Comparison of ENCODE assay signal across 19 mouse cellular contexts in the genomic region with DNA sequence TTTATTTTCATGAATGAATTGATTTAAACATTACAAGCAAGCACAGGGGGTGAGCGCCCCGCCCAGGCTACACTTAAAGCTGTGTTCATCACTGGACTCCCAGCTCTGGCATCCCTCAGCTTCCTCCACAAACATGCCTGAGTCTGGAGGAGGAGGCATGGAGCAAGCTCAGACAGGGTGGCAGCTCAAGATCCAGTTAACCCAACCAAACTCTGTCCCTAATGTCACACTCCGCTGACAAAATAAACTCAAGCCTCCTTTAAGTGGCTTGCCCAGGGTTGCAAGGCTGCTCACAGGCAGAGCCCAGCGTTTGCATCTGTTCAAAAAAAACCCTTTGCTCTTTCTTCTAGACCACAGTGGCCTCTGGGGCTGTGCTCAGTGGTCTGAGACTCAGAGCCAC. TPM values are rescaled to one million over a fixed set of nuclear protein-coding genes. Genes with fewer than 3 reads are reported as not detected.
DNase-seq lines count a peak whose midpoint lies in the region; ATAC-seq and TF ChIP-seq lines count a peak whose summit lies in the region.
"Had no signal": no experiment of that assay in that cellular context is flagged by ENCODE, and none has a peak within 500 bp of the region (broad histone marks: within the 10 kb centered on the region; RNA-seq: fewer than 3 reads in every experiment).

No protein-coding gene starts in this region.

- no peak for ATAC-seq in hindbrain, embryonic 11.5 days (ENCODE audit: low FRiP score)
- ATAC-seq in hindbrain, postnatal 0 days = no peak
- no peak for ATAC-seq in limb, embryonic 15.5 days (ENCODE audit: insufficient number of reproducible peaks, low FRiP score, low TSS enrichment, low read depth)
- no peak for ATAC-seq in forebrain, embryonic 16.5 days
- ATAC-seq: inflammation-experienced regulatory T-cells, adult 6 months; liver, postnatal 0 days; midbrain, embryonic 16.5 days; Patski had no signal

- no peak overlapping the region for H3K4me2 ChIP-seq in hindbrain, embryonic 11.5 days (replicated peaks; ENCODE audit: low read depth, low read length)
- no peak overlapping the region for H3K4me2 ChIP-seq in hindbrain, postnatal 0 days (ENCODE audit: low read depth, low read length)
- no peak overlapping the region for H3K4me2 ChIP-seq in limb, embryonic 15.5 days
- no peak overlapping the region for H3K4me2 ChIP-seq in forebrain, embryonic 16.5 days (ENCODE audit: low read length)

- H3K9me3 ChIP-seq in hindbrain, embryonic 11.5 days (ENCODE audit: control insufficient read depth, low read length) = no peaks in the 10 kb centered on the region
- no peaks in the 10 kb centered on the region for H3K9me3 ChIP-seq in hindbrain, postnatal 0 days (ENCODE audit: low read length)
- no peaks in the 10 kb centered on the region for H3K9me3 ChIP-seq in embryonic facial prominence, embryonic 10.5 days
- no peaks in the 10 kb centered on the region for H3K9me3 ChIP-seq in limb, embryonic 15.5 days
- H3K9me3 ChIP-seq in forebrain, embryonic 16.5 days (ENCODE audit: control insufficient read depth, low read length) = 0 out of 2 replicates have a peak, but pooled peaks cover 2% of the 10 kb centered on the region

- peaks cover 3% of the 10 kb centered on the region; the same call in 1 of the 2 replicates for H3K4me1 ChIP-seq in hindbrain, embryonic 11.5 days (replicated peaks; ENCODE audit: control insufficient read depth, insufficient read depth, low read length)
- H3K4me1 ChIP-seq in hindbrain, postnatal 0 days (ENCODE audit: insufficient read depth, low read length) = no peaks in the 10 kb centered on the region; the same call in 1 of the 2 replicates
- peaks cover 49% of the 10 kb centered on the region for H3K4me1 ChIP-seq in embryonic facial prominence, embryonic 10.5 days
- peaks cover 39% of the 10 kb centered on the region for H3K4me1 ChIP-seq in limb, embryonic 15.5 days
- H3K4me1 ChIP-seq in forebrain, embryonic 16.5 days (replicated peaks; ENCODE audit: control insufficient read depth, insufficient read depth, low read length) = peaks cover 16% of the 10 kb centered on the region

- no peak overlapping the region for H3K4me3 ChIP-seq in hindbrain, embryonic 11.5 days (ENCODE audit: low read depth, low read length)
- no peak overlapping the region for H3K4me3 ChIP-seq in hindbrain, postnatal 0 days (ENCODE audit: low read length)
- H3K4me3 ChIP-seq in embryonic facial prominence, embryonic 10.5 days = no peak overlapping the region
- H3K4me3 ChIP-seq in limb, embryonic 15.5 days = no peak overlapping the region
- H3K4me3 ChIP-seq in forebrain, embryonic 16.5 days (replicated peaks; ENCODE audit: low read length) = no peak overlapping the region
- H3K4me3 ChIP-seq: left cerebral cortex, adult 2 months had no signal

- H3K9ac ChIP-seq in hindbrain, embryonic 11.5 days (ENCODE audit: low read depth, low read length) = 0 out of 2 replicates have a peak overlapping the region, but pooled peaks have one; percentile 4
- H3K9ac ChIP-seq in hindbrain, postnatal 0 days (replicated peaks; ENCODE audit: low read length) = no peak overlapping the region
- H3K9ac ChIP-seq in limb, embryonic 15.5 days = no peak overlapping the region
- H3K9ac ChIP-seq in forebrain, embryonic 16.5 days (replicated peaks; ENCODE audit: low read depth, low read length) = no peak overlapping the region
- H3K9ac ChIP-seq: liver, postnatal 0 days had no signal

- WGBS in hindbrain, embryonic 11.5 days = 62% methylated on average over 4 of the region's 4 CpGs
- WGBS in hindbrain, postnatal 0 days = 66% methylated on average over 4 of the region's 4 CpGs
- 64% methylated on average over 4 of the region's 4 CpGs for WGBS in embryonic facial prominence, embryonic 10.5 days
- WGBS in limb, embryonic 15.5 days = 72% methylated on average over 4 of the region's 4 CpGs
- 67% methylated on average over 4 of the region's 4 CpGs for WGBS in forebrain, embryonic 16.5 days

- DNase-seq in hindbrain, embryonic 11.5 days (ENCODE audit: low spot score) = no peak
- DNase-seq in hindbrain, postnatal 0 days (ENCODE audit: low spot score) = no peak
- DNase-seq in left cerebral cortex, postnatal 4 days = peak; percentile 17
- no peak for DNase-seq in left cerebral cortex, postnatal 14 days (ENCODE audit: low spot score in 2 of 2)
- no peak for DNase-seq in embryonic facial prominence, embryonic 10.5 days (ENCODE audit: low spot score)
- DNase-seq: adrenal gland, postnatal 25 days; cerebellum, adult 18-20 months; cerebellum, postnatal 36 days; gastrocnemius, postnatal 25 days; heart, postnatal 4 days; liver, postnatal 0 days; right cerebral cortex, adult 18-20 months; thymus, adult 2 months had no signal

- H3K27me3 ChIP-seq in hindbrain, embryonic 11.5 days (ENCODE audit: control insufficient read depth, insufficient read depth, low read length) = no peaks in the 10 kb centered on the region; the same call in 1 of the 2 replicates
- peaks cover 9% of the 10 kb centered on the region; the same call in 1 of the 2 replicates for H3K27me3 ChIP-seq in hindbrain, postnatal 0 days (ENCODE audit: insufficient read depth, low read length)
- H3K27me3 ChIP-seq in embryonic facial prominence, embryonic 10.5 days (replicated peaks; ENCODE audit: low read depth, poor library complexity, severe bottlenecking) = peaks cover 38% of the 10 kb centered on the region
- no peaks in the 10 kb centered on the region for H3K27me3 ChIP-seq in limb, embryonic 15.5 days
- peaks cover 45% of the 10 kb centered on the region for H3K27me3 ChIP-seq in forebrain, embryonic 16.5 days (replicated peaks; ENCODE audit: control insufficient read depth, insufficient read depth, low read length)
- H3K27me3 ChIP-seq: Patski had no signal

- H3K27ac ChIP-seq in hindbrain, embryonic 11.5 days (ENCODE audit: low read depth, low read length) = no peak overlapping the region
- no peak overlapping the region for H3K27ac ChIP-seq in hindbrain, postnatal 0 days
- peak overlapping the region; percentile 48; the same call in 1 of the 2 replicates for H3K27ac ChIP-seq in embryonic facial prominence, embryonic 10.5 days (replicated peaks)
- H3K27ac ChIP-seq in limb, embryonic 15.5 days = peak overlapping the region; percentile 98
- no peak overlapping the region for H3K27ac ChIP-seq in forebrain, embryonic 16.5 days (ENCODE audit: low read length)
- H3K27ac ChIP-seq: left cerebral cortex, adult 2 months had no signal

- intact Hi-C loops in left cerebral cortex, postnatal 4 days (cut with DNase I) = no loop called here
- intact Hi-C loops in left cerebral cortex, postnatal 14 days (cut with DNase I) = no loop called here

- H3K36me3 ChIP-seq in hindbrain, embryonic 11.5 days (ENCODE audit: control insufficient read depth, insufficient read depth, low read length) = no peaks in the 10 kb centered on the region
- no peaks in the 10 kb centered on the region for H3K36me3 ChIP-seq in hindbrain, postnatal 0 days (ENCODE audit: insufficient read depth, low read length)
- no peaks in the 10 kb centered on the region for H3K36me3 ChIP-seq in embryonic facial prominence, embryonic 10.5 days (replicated peaks)
- no peaks in the 10 kb centered on the region for H3K36me3 ChIP-seq in limb, embryonic 15.5 days
- no peaks in the 10 kb centered on the region for H3K36me3 ChIP-seq in forebrain, embryonic 16.5 days (ENCODE audit: control insufficient read depth, insufficient read depth)

- no peak for TF ChIP-seq CTCF in hindbrain, postnatal 0 days (IDR thresholded peaks at IDR 0.05; ENCODE audit: low read depth)

RNA-seq across cellular contexts. Expression of a gene that starts 1.9 kb away (rescaled TPM):
- polyA plus RNA-seq in hindbrain, embryonic 11.5 days (2014; fragmentation: Nextera tagmentation; extraction: Ambion mirVana) = 5.2 and 7.2 TPM in 2 replicates
- total RNA-seq in hindbrain, postnatal 0 days (2014; rRNA removed) = 8.2 and 8.9 TPM in 2 replicates
- polyA plus RNA-seq in hindbrain, postnatal 0 days (2015; fragmentation: Nextera tagmentation; extraction: Ambion mirVana) = 1.4 and 1.6 TPM in 2 replicates
- total RNA-seq in left cerebral cortex, postnatal 4 days (2021) = 1 to 10 TPM; 6.4 to 6.5 TPM
- 10 to 100 TPM; 10.3 to 11.5 TPM for total RNA-seq in left cerebral cortex, postnatal 14 days (2021)
- 6.7 TPM in 2 replicates for polyA plus RNA-seq in embryonic facial prominence, embryonic 10.5 days (2016; fragmentation: Nextera tagmentation; extraction: Ambion mirVana)
- 11.8 and 12.9 TPM in 2 replicates for polyA plus RNA-seq in limb, embryonic 15.5 days (2015; fragmentation: Nextera tagmentation; extraction: Ambion mirVana)
- polyA plus RNA-seq in forebrain, embryonic 16.5 days (2015; fragmentation: Nextera tagmentation; extraction: Ambion mirVana) = 0.85 and 1.1 TPM in 2 replicates

RNA-seq across cellular contexts. Expression of a gene that starts 38.2 kb away (rescaled TPM):
- 103 and 141 TPM in 2 replicates for polyA plus RNA-seq in hindbrain, embryonic 11.5 days (2014; fragmentation: Nextera tagmentation; extraction: Ambion mirVana)
- 4.8 and 5.4 TPM in 2 replicates for total RNA-seq in hindbrain, postnatal 0 days (2014; rRNA removed)
- polyA plus RNA-seq in hindbrain, postnatal 0 days (2015; fragmentation: Nextera tagmentation; extraction: Ambion mirVana) = 22.5 and 26.9 TPM in 2 replicates
- total RNA-seq in left cerebral cortex, postnatal 4 days (2021) = 1 to 10 TPM; 7.2 to 8.1 TPM
- total RNA-seq in left cerebral cortex, postnatal 14 days (2021) = 1 to 10 TPM; 1.4 to 1.6 TPM
- 108 and 110 TPM in 2 replicates for polyA plus RNA-seq in embryonic facial prominence, embryonic 10.5 days (2016; fragmentation: Nextera tagmentation; extraction: Ambion mirVana)
- polyA plus RNA-seq in limb, embryonic 15.5 days (2015; fragmentation: Nextera tagmentation; extraction: Ambion mirVana) = 65.1 and 65.8 TPM in 2 replicates
- polyA plus RNA-seq in forebrain, embryonic 16.5 days (2015; fragmentation: Nextera tagmentation; extraction: Ambion mirVana) = 37.9 and 47.8 TPM in 2 replicates

Comparison
In these comparisons a context has a peak if more than half of its experiments do, and no peak if none do; other contexts are left out.
1. H3K27ac ChIP-seq: peak in embryonic facial prominence, embryonic 10.5 days (single experiment) and limb, embryonic 15.5 days (single experiment); none in hindbrain, embryonic 11.5 days (single experiment), hindbrain, postnatal 0 days (single experiment) and forebrain, embryonic 16.5 days (single experiment).